Mouse (Mus musculus) neural tube, embryonic 14.5 days (tissue): ENCODE measurements around the gene Tmem211. TPM values are rescaled to one million over a fixed set of nuclear protein-coding genes. Genes with fewer than 3 reads are reported as not detected.

Experiments used
- ATAC-seq: fragments of 200-750 bp; cut with Nextera tagmentation; 2 replicates; pipeline ENCODE4 v1.8.0; 2017; ENCODE audit warnings: low read depth, mild to moderate bottlenecking, moderate TSS enrichment, moderate library complexity
- H3K27ac ChIP-seq: fragments of 300-500 bp; sonication (generic); 2 replicates; pipeline ENCODE4 v1.5.1; 2014; ENCODE audit warnings: low read depth, mild to moderate bottlenecking, control low read depth, low read length, moderate library complexity, mixed read lengths
- H3K27me3 ChIP-seq: fragments of 300-500 bp; sonication (generic); 2 replicates; pipeline ENCODE4 v1.6.1; 2014; ENCODE audit warnings: low read length; ENCODE audit not compliant: control insufficient read depth, insufficient read depth
- H3K36me3 ChIP-seq: fragments of 300-500 bp; sonication (generic); 2 replicates; pipeline ENCODE4 v1.6.1; 2014; ENCODE audit warnings: low read length, mixed read lengths; ENCODE audit not compliant: control insufficient read depth, insufficient read depth
- H3K4me1 ChIP-seq: fragments of 300-500 bp; sonication (generic); 2 replicates; pipeline ENCODE4 v1.6.1; 2014; ENCODE audit warnings: low read length; ENCODE audit not compliant: control insufficient read depth, insufficient read depth
- H3K4me2 ChIP-seq: fragments of 300-500 bp; sonication (generic); 2 replicates; pipeline ENCODE4 v1.6.1; 2014; ENCODE audit warnings: mild to moderate bottlenecking, low read depth, low read length, control low read depth
- H3K4me3 ChIP-seq: fragments of 300-500 bp; sonication (generic); 2 replicates; pipeline ENCODE4 v1.5.1; 2014; ENCODE audit warnings: low read depth, low read length, control low read depth, mixed read lengths
- H3K9ac ChIP-seq: fragments of 300-500 bp; sonication (generic); replicated peaks from 2 replicates; pipeline ENCODE4 v1.6.1; 2014; ENCODE audit warnings: low read depth, mild to moderate bottlenecking, control low read depth, low read length, mixed read lengths
- H3K9me3 ChIP-seq: fragments of 300-500 bp; sonication (generic); 2 replicates; pipeline ENCODE4 v1.6.1; 2016; ENCODE audit warnings: low read length; ENCODE audit not compliant: control insufficient read depth
- WGBS: fragments of 180-500 bp; shearing (Covaris S2); extraction: QIAGEN DNeasy Blood & Tissue Kit; methylation state at CpG from one replicate; pipeline ENCODE4 v1.1.7; 2014; 5-methylcytosine and 5-hydroxymethylcytosine counted together
- polyA plus RNA-seq: library from polyadenylated mRNA; unstranded; fragments of >200 nt; fragmentation: Nextera tagmentation; extraction: Ambion mirVana; gene quantifications from 2 replicates; pipeline ENCODE4 v1.2.1, GENCODE M21; 2014

Tmem211 gene
- polyA plus RNA-seq: 0.14 TPM in 1 of 2 replicates, not detected in the other

DNA sequence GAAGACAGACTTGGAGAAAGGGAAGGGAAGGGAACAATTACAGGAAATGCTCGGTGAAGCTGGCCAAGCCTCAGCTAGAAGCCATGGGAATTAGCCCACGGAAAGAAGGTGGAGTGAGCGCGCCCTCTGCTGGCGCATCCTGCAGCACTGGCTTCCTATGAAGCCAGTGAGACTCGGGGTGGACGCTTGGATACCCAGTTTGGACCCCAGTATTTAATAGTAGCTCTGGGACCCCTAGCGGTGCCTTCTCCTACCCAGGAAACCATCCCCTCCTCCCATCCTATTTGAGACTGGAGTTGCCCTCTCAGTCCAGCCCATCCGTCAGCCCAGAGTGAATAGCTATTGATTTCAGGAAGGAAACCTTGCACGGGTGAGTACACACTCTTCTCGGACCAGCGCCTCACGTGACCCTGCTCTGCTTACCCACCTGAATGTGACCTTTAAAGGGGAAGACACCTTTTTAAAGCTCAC is at the start of gene Tmem211:
Gene Tmem211, plus strand, starts transcription at position 278 of the 471 bp plus-strand sequence.
- Histone ChIP-seq H3K4me2 (peak within 1 kb of the TSS; percentile 44), H3K4me3 (peak within 1 kb of the TSS; percentile 17; the same call in 1 of the 2 replicates), H3K9ac (0 out of 2 replicates have a peak within 1 kb of the TSS, but pooled peaks have one; percentile 8), H3K9me3 (no peaks in the 10 kb centered on the region), H3K27ac (peak within 1 kb of the TSS; percentile 45; the same call in 1 of the 2 replicates), H3K36me3 (no peaks in the 10 kb centered on the region), H3K4me1 (peaks cover 6% of the 10 kb centered on the region; the same call in 1 of the 2 replicates), H3K27me3 (no peaks in the 10 kb centered on the region)
- WGBS: 1% methylated on average over 13 of the region's 13 CpGs
- peak; percentile 82 for ATAC-seq

DNA sequence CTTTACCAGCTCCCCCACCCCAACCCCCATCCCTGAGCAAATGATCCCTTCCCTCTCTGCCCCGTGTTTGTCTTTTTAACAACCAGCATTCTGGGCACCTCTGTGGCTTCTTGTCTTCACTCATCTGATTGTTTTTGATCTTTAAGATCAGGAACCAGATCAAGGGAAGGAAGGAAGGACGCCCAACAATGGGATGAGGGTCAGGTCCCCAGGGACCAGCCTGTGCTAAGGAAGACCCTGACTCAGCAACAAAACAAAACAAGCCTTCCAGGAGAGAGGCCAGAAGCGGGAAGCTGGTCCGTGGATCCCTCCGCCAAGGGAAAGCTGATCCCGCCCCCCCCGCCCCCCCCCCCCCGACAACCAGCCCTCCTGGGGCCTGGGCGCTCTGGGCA is 47.3 kb upstream of the Tmem211 start:
- H3K4me2 ChIP-seq: peak overlapping the region; percentile 42

DNA sequence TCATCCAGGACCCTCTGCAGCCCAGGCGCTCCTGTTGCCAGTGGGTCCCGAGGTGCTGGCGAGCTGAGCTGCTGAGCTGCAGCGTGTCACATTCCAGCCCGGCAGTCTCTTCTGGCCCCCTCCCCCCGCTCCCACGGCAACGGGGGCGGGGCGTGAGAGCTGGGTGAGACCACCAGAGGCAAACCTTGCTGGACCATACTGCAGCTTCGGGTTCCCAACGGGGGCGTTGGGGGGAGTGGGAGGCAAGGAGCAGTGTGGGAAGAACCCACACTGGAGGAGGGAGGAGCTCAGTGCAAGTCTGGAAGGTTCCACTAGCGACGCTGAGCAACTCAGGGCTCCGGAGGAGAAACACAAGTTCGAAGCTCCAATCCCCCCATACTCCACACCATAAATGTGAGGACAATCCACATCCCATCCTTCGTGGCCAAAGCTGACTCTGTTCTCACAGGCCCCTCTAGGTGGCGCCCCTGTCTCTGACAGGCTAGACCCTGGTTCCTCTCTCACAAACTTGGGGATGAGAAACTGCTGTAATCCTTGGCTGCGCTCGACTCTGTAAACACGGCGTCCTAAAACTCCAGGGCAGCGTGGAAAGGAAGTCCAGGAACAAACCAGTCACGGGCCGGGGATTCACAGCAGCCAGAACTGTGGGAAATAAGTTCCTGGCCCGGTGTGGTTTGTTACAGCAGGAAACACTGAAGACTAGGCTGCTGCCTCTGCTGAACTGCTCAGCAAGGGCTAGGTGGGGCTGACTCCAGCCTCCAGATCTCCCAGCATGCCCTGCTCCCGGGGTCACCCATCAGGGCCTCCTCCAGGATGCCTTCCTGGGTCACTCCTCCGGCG is 46.6 kb upstream of the Tmem211 start:
- 3% methylated on average over 29 of the region's 30 CpGs for WGBS
- H3K4me2 ChIP-seq: peak overlapping the region; percentile 42
- H3K9me3 ChIP-seq: no peaks in the 10 kb centered on the region
- peak overlapping the region; percentile 57 for H3K27ac ChIP-seq
- H3K9ac ChIP-seq: peak overlapping the region; percentile 28; the same call in 1 of the 2 replicates
- H3K36me3 ChIP-seq: no peaks in the 10 kb centered on the region
- H3K4me3 ChIP-seq: peak overlapping the region; percentile 10; the same call in 1 of the 2 replicates
- ATAC-seq: peak; percentile 72
- H3K27me3 ChIP-seq: no peaks in the 10 kb centered on the region
- peaks cover 11% of the 10 kb centered on the region; the same call in 1 of the 2 replicates for H3K4me1 ChIP-seq

More for the DNA sequence above, 47.3 kb upstream of the Tmem211 start:
- Histone ChIP-seq H3K4me3 (peak overlapping the region; percentile 10; the same call in 1 of the 2 replicates), H3K9ac (peak overlapping the region; percentile 28; the same call in 1 of the 2 replicates), H3K27ac (peak overlapping the region; percentile 34; the same call in 1 of the 2 replicates), H3K27me3 (no peaks in the 10 kb centered on the region), H3K36me3 (no peaks in the 10 kb centered on the region), H3K9me3 (no peaks in the 10 kb centered on the region), H3K4me1 (peaks cover 11% of the 10 kb centered on the region; the same call in 1 of the 2 replicates)
- WGBS: 10% methylated on average over 6 of the region's 9 CpGs
- ATAC-seq: peak; percentile 15; the same call in 1 of the 2 replicates

DNA sequence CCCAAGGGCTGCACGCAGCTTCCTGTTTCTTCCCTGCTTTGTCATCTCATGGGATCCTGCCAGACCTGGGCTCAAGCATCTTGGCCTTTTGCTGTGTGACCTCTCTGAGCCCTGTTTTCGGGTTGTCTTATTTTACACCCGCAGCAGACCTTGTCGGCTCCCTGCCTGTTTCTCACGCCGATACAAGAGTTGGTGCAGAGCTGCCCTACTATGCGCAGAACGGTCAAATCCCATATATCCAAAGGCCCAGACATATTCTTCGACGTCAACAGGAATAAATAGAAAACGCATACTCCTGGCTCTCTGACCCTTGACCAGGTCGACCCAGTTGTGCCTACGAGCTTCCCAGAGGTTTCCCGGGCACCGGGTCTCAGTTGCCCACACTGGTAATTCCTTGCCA is 46.0 kb upstream of the Tmem211 start:
- H3K4me3 ChIP-seq: no peak overlapping the region
- no peak overlapping the region for H3K9ac ChIP-seq
- WGBS: 85% methylated on average over 15 of the region's 15 CpGs
- no peaks in the 10 kb centered on the region for H3K9me3 ChIP-seq
- no peaks in the 10 kb centered on the region for H3K36me3 ChIP-seq
- ATAC-seq: no peak
- no peaks in the 10 kb centered on the region for H3K27me3 ChIP-seq
- H3K4me2 ChIP-seq: no peak overlapping the region
- H3K4me1 ChIP-seq: peaks cover 11% of the 10 kb centered on the region; the same call in 1 of the 2 replicates
- H3K27ac ChIP-seq: 0 out of 2 replicates have a peak overlapping the region, but pooled peaks have one; percentile 57

DNA sequence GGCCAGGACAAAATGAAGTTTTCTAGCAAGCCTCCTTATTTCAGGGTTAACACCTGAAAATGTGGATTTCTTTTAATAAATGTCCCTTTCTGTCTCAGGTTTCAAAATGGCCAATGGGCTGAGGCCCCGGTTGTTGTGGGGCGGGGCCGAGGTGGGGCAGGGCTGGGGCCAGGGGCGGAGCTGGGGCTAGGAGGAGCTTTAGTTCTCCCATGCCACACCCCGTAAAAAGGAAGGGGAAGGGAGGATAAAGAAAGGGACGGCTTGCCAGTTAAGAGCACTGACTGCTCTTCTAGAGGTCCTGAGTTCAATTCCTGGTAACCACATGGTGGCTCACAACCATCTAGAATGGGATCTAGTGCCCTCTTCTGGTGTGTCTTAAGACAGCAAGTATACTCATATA is 45.3 kb upstream of the Tmem211 start:
- no peaks in the 10 kb centered on the region for H3K36me3 ChIP-seq
- H3K27ac ChIP-seq: no peak overlapping the region
- no peaks in the 10 kb centered on the region for H3K27me3 ChIP-seq
- no peaks in the 10 kb centered on the region for H3K9me3 ChIP-seq
- peaks cover 11% of the 10 kb centered on the region; the same call in 1 of the 2 replicates for H3K4me1 ChIP-seq
- no peak overlapping the region for H3K4me2 ChIP-seq
- WGBS: 42% methylated on average over 6 of the region's 6 CpGs
- ATAC-seq: no peak
- H3K9ac ChIP-seq: no peak overlapping the region
- H3K4me3 ChIP-seq: no peak overlapping the region

DNA sequence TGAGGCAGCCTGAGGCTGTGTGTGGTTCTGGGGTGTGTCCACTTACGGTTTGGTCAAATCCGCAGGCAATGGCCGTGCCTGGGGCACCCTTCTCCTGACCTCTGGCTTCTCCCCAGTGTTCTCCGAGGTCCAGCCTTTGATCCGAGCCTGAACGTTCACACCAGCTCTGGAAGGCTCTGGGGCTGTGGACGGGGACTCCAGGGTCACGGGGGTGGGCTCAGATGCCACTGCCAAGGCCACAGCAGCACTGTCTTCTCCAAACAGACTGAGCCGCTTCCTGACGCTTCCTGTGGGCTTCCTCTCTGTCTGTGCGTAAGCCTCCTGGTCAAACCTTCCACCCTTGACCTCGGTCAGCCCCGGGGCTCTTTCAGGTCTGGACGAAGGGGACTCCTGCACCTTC is 36.2 kb upstream of the Tmem211 start:
- ATAC-seq: no peak
- Histone ChIP-seq H3K9ac (no peak overlapping the region), H3K27ac (no peak overlapping the region), H3K36me3 (no peaks in the 10 kb centered on the region), H3K4me2 (no peak overlapping the region), H3K9me3 (no peaks in the 10 kb centered on the region), H3K27me3 (no peaks in the 10 kb centered on the region), H3K4me1 (0 out of 2 replicates have a peak, but pooled peaks cover 2% of the 10 kb centered on the region), H3K4me3 (no peak overlapping the region)
- 84% methylated on average over 14 of the region's 14 CpGs for WGBS

DNA sequence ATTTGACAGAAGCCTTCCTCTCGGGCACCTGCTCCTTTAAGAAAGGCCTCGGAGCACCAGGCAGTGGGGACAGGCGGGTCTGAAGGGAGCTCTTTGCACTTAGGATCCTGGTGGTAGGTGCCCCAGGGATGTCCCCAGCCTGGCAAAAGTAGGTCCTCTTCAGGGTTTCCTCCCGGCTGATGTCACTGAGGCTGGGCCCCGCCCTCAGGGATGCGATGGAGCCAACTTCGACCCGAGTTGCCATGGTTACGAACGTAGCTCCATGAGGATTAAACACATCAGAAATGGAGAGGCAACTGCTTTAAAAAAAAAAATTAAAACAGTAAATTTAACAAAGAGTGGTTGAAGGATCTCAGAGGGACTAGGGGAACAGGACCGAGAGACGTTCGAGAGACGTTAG is 34.8 kb upstream of the Tmem211 start:
- 67% methylated on average over 14 of the region's 14 CpGs for WGBS
- H3K27ac ChIP-seq: no peak overlapping the region
- no peak for ATAC-seq

DNA sequence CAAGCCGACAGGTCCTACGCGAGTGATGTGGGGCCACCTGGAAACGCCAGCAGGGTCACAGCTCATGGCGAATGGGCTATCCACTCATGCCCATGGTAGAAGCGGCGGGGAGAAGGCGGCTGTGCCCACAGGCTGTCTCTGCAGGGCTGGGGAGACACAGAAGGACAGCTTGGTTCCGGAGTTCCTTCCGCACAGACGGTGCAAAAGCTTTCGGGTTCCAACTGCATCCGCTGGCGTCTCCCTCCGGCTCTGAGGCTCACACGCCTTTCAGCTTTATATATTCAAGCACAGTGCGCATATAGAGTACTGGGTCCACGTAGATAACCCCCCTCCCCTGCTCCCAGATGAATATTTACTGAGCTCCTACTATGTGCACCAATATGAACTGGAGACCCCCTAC is 32.9 kb upstream of the Tmem211 start:
- H3K4me2 ChIP-seq: no peak overlapping the region
- ATAC-seq: no peak
- no peak overlapping the region for H3K4me3 ChIP-seq
- no peaks in the 10 kb centered on the region for H3K36me3 ChIP-seq
- H3K9ac ChIP-seq: no peak overlapping the region
- H3K4me1 ChIP-seq: 0 out of 2 replicates have a peak, but pooled peaks cover 2% of the 10 kb centered on the region
- H3K27ac ChIP-seq: no peak overlapping the region
- no peaks in the 10 kb centered on the region for H3K9me3 ChIP-seq
- no peaks in the 10 kb centered on the region for H3K27me3 ChIP-seq
- 94% methylated on average over 18 of the region's 18 CpGs for WGBS

More for the DNA sequence above, 34.8 kb upstream of the Tmem211 start:
- H3K4me1 ChIP-seq: 0 out of 2 replicates have a peak, but pooled peaks cover 2% of the 10 kb centered on the region
- no peaks in the 10 kb centered on the region for H3K36me3 ChIP-seq
- H3K27me3 ChIP-seq: no peaks in the 10 kb centered on the region
- H3K9me3 ChIP-seq: no peaks in the 10 kb centered on the region
- H3K4me2 ChIP-seq: no peak overlapping the region
- no peak overlapping the region for H3K9ac ChIP-seq
- H3K4me3 ChIP-seq: no peak overlapping the region

DNA sequence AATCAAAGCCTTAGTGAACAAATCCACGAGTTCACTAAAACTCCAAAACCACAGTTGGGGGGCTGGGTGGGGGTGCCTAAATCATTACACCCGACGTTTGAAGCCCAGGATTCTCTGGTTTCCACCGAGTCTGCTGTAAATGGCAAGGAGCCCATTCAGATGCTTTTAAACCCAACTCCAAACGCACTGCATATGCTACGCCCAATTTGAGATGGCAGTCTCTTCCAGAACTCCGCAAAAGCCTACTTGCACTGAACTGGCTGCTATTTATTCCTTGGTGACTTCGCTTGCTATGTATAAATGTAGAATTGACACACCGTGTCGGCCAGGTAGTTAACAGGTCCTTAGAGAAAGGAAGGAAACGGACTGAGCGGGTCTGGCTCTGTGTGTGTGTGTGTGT is 31.3 kb upstream of the Tmem211 start:
- no peaks in the 10 kb centered on the region for H3K27me3 ChIP-seq
- H3K4me1 ChIP-seq: 0 out of 2 replicates have a peak, but pooled peaks cover 2% of the 10 kb centered on the region
- WGBS: 79% methylated on average over 12 of the region's 12 CpGs
- ATAC-seq: no peak
- no peaks in the 10 kb centered on the region for H3K9me3 ChIP-seq
- no peaks in the 10 kb centered on the region for H3K36me3 ChIP-seq
- H3K4me2 ChIP-seq: no peak overlapping the region
- no peak overlapping the region for H3K9ac ChIP-seq
- no peak overlapping the region for H3K27ac ChIP-seq
- H3K4me3 ChIP-seq: no peak overlapping the region
